ENCODE assay signal across 11 mouse cellular contexts in the genomic region with DNA sequence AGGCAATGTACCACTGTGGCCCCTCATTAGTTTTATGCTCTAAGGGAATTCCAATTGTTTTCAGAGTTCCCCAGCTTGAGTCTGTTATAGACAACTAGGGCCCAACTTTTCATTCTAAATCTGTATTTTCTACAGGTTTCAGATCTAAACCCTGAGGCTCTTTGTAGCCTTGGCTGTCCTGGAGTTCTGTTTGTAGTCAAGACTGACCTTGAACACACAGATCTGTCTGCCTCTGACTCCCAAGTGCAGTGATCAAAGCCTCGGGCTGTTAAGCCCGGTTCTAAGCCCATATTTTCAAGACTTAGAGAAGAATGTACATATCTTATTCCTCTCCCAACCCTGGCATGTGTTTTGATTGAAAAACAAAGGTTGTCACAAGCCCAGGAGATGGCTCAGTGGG. TPM values are rescaled to one million over a fixed set of nuclear protein-coding genes. Genes with fewer than 3 reads are reported as not detected.
A peak's percentile ranks its signal among the peaks of the same experiment; 100 is the strongest.
DNase-seq lines count a peak whose midpoint lies in the region; ATAC-seq and TF ChIP-seq lines count a peak whose summit lies in the region.
"Had no signal": no experiment of that assay in that cellular context is flagged by ENCODE, and none has a peak within 500 bp of the region (broad histone marks: within the 10 kb centered on the region; RNA-seq: fewer than 3 reads in every experiment).

No protein-coding gene starts in this region.

- peaks cover 7% of the 10 kb centered on the region; the same call in 1 of the 2 replicates for H3K4me1 ChIP-seq in heart, embryonic 11.5 days (ENCODE audit: control insufficient read depth, insufficient read depth, low read length)
- H3K4me1 ChIP-seq in heart, embryonic 10.5 days, result peaks cover 15% of the 10 kb centered on the region
- H3K4me1 ChIP-seq in brown adipose tissue, adult 24 weeks (ENCODE audit: control insufficient read depth, insufficient read depth, insufficient read length, low read length), result peaks cover 3% of the 10 kb centered on the region
- H3K4me1 ChIP-seq in limb, embryonic 15.5 days, result peaks cover 14% of the 10 kb centered on the region

- no peak for ATAC-seq in heart, embryonic 11.5 days (replicated peaks; ENCODE audit: insufficient number of reproducible peaks, low FRiP score, low TSS enrichment)
- ATAC-seq in limb, embryonic 15.5 days (ENCODE audit: insufficient number of reproducible peaks, low FRiP score, low TSS enrichment, low read depth), result no peak

- no peak for TF ChIP-seq CTCF in layer of hippocampus, adult 2 months (conservative IDR thresholded peaks at IDR 0.05)

- 85% methylated on average over 2 of the region's 2 CpGs for WGBS in heart, embryonic 11.5 days (ENCODE audit: insufficient replicate concordance)
- 86% methylated on average over 2 of the region's 2 CpGs for WGBS in heart, embryonic 10.5 days
- 86% methylated on average over 2 of the region's 2 CpGs for WGBS in limb, embryonic 15.5 days

- no peak overlapping the region for H3K27ac ChIP-seq in heart, embryonic 11.5 days (ENCODE audit: low read depth, low read length)
- H3K27ac ChIP-seq in heart, embryonic 10.5 days, result no peak overlapping the region
- H3K27ac ChIP-seq in layer of hippocampus, adult 2 months, result no peak overlapping the region
- peak overlapping the region; percentile 84 for H3K27ac ChIP-seq in brown adipose tissue, adult 24 weeks (replicated peaks; ENCODE audit: low read depth, low read length)
- H3K27ac ChIP-seq in limb, embryonic 15.5 days, result no peak overlapping the region

- no peaks in the 10 kb centered on the region for H3K27me3 ChIP-seq in heart, embryonic 11.5 days (ENCODE audit: control insufficient read depth, insufficient read depth, low read length)
- H3K27me3 ChIP-seq in heart, embryonic 10.5 days (ENCODE audit: insufficient read depth, poor library complexity, severe bottlenecking), result no peaks in the 10 kb centered on the region
- H3K27me3 ChIP-seq in limb, embryonic 15.5 days, result no peaks in the 10 kb centered on the region

- H3K9ac ChIP-seq in heart, embryonic 11.5 days (ENCODE audit: low read depth, low read length), result no peak overlapping the region
- H3K9ac ChIP-seq in limb, embryonic 15.5 days, result no peak overlapping the region

- H3K9me3 ChIP-seq in heart, embryonic 11.5 days (replicated peaks; ENCODE audit: control insufficient read depth, low read length), result no peaks in the 10 kb centered on the region
- H3K9me3 ChIP-seq in heart, embryonic 10.5 days, result no peaks in the 10 kb centered on the region
- no peaks in the 10 kb centered on the region for H3K9me3 ChIP-seq in limb, embryonic 15.5 days

- no peaks in the 10 kb centered on the region for H3K36me3 ChIP-seq in heart, embryonic 11.5 days (ENCODE audit: control insufficient read depth, insufficient read depth, low read length)
- peaks cover 6% of the 10 kb centered on the region; the same call in 1 of the 2 replicates for H3K36me3 ChIP-seq in heart, embryonic 10.5 days
- peaks cover 11% of the 10 kb centered on the region; the same call in 1 of the 2 replicates for H3K36me3 ChIP-seq in limb, embryonic 15.5 days

- DNase-seq in heart, embryonic 10.5 days (ENCODE audit: low spot score), result no peak
- DNase-seq in layer of hippocampus, adult 2 months (ENCODE audit: low spot score in 2 of 2), result no peak
- DNase-seq in layer of hippocampus, adult 9-10 months (ENCODE audit: low spot score), result no peak
- DNase-seq in adrenal gland, postnatal 10 days, result no peak
- no peak for DNase-seq in layer of hippocampus, postnatal 36 days
- DNase-seq: kidney, postnatal 14 days; right cerebral cortex, postnatal 25 days; thymus, postnatal 36 days had no signal

- H3K4me2 ChIP-seq in heart, embryonic 11.5 days, result peak overlapping the region; percentile 86
- 0 out of 2 replicates have a peak overlapping the region, but pooled peaks have one; percentile 85 for H3K4me2 ChIP-seq in limb, embryonic 15.5 days

- no peak overlapping the region for H3K4me3 ChIP-seq in heart, embryonic 11.5 days (ENCODE audit: low read depth, low read length)
- no peak overlapping the region for H3K4me3 ChIP-seq in heart, embryonic 10.5 days
- H3K4me3 ChIP-seq in layer of hippocampus, adult 2 months, result 0 out of 2 replicates have a peak overlapping the region, but pooled peaks have one; percentile 98
- H3K4me3 ChIP-seq in brown adipose tissue, adult 24 weeks (ENCODE audit: insufficient read depth, low read depth, low read length), result peak overlapping the region; percentile 66
- no peak overlapping the region for H3K4me3 ChIP-seq in limb, embryonic 15.5 days

RNA-seq across cellular contexts. Expression of gene Fam214a, which starts 1.7 kb away (rescaled TPM):
- polyA plus RNA-seq in heart, embryonic 11.5 days (2014; fragmentation: Nextera tagmentation; extraction: Ambion mirVana), result 9.7 and 9.9 TPM in 2 replicates
- polyA plus RNA-seq in heart, embryonic 10.5 days (2016; fragmentation: Nextera tagmentation; extraction: Ambion mirVana), result 7.3 and 9.2 TPM in 2 replicates
- 10 to 100 TPM; 47.5 to 52.1 TPM for total RNA-seq in layer of hippocampus, adult 2 months (2021)
- polyA plus RNA-seq in brown adipose tissue, adult 24 weeks (2012; ENCODE audit: insufficient read depth, insufficient read length, missing spikeins), result 29.9 and 41.0 TPM in 2 replicates
- 11.1 and 11.3 TPM in 2 replicates for polyA plus RNA-seq in limb, embryonic 15.5 days (2015; fragmentation: Nextera tagmentation; extraction: Ambion mirVana)
- total RNA-seq in adrenal gland, postnatal 10 days (2021), result 10 to 100 TPM; 76.1 to 81.3 TPM
- 10 to 100 TPM; 42.2 to 47.4 TPM for total RNA-seq in layer of hippocampus, postnatal 36 days (2021)

Comparison
In these comparisons a context has a peak if more than half of its experiments do, and no peak if none do; other contexts are left out.
1. H3K4me3 ChIP-seq: peak in layer of hippocampus, adult 2 months (single experiment) and brown adipose tissue, adult 24 weeks (single experiment); none in heart, embryonic 11.5 days (single experiment), heart, embryonic 10.5 days (single experiment) and limb, embryonic 15.5 days (single experiment).